Mouse (Mus musculus): ENCODE measurements around the gene Gm5615. TPM values are rescaled to one million over a fixed set of nuclear protein-coding genes. Genes with fewer than 3 reads are reported as not detected.

Gene Gm5615
- polyA plus RNA-seq (2014; fragmentation: Nextera tagmentation; extraction: Ambion mirVana): not detected in 2 replicates

DNA sequence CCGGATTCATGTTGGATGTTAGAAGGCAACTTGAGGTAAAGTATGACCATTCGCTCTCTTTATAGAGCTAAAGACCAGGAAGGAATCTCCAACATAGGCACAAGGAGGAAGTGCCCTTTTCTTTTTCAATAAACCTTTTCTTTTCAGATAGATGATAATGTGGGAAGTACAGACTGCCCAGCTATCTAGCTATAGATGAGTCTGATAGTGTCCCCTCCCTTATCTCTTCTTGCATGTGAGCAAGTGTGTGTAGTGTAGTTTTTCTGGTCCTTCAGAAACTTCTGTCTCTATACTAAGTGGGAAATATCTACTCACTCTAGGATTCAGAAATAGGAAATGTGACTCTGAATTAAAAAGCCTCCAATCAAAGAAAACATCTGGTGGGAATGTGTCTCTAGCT, at the start of gene Gm5615:
TSS of gene Gm5615 (minus strand) at position 101 of the 400 bp plus-strand sequence.
- Histone ChIP-seq H3K27ac (ENCODE audit: low read depth, low read length) (no peak within 1 kb of the TSS), H3K4me2 (replicated peaks; ENCODE audit: low read depth, low read length) (no peak within 1 kb of the TSS), H3K36me3 (ENCODE audit: control insufficient read depth, insufficient read depth, low read length) (no peaks in the 10 kb centered on the region), H3K4me3 (ENCODE audit: low read depth, low read length) (no peak within 1 kb of the TSS), H3K4me1 (replicated peaks; ENCODE audit: control insufficient read depth, insufficient read depth, low read length) (no peaks in the 10 kb centered on the region), H3K27me3 (ENCODE audit: control insufficient read depth, insufficient read depth, low read length) (no peaks in the 10 kb centered on the region), H3K9me3 (ENCODE audit: control insufficient read depth, low read length) (no peaks in the 10 kb centered on the region), H3K9ac (ENCODE audit: low read depth, low read length) (no peak within 1 kb of the TSS)
- no peak for DNase-seq (ENCODE audit: low spot score)
- 94% methylated on average over 2 of the region's 2 CpGs for WGBS
- no peak for ATAC-seq (ENCODE audit: low FRiP score)

DNA sequence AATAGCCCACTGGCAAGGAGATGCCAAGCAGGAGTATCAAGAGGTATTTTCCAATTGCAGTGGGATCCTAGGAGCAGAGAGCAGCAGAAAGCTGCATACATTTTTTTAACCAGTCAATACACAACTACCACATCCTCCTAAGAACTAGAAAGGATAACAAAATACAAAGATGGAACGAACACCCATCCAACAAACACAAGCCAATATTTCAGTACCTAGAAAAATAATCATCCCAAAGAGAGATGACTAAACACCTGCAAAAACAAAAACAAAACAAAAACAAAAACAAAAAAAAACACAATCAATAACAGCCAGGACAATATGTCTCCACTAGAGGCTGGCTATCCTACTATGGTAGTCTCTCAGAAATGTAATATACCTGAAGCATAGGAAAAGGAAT, 40.8 kb upstream of the Gm5615 start, which contains the start of gene Gm17689:
TSS of gene Gm17689 (minus strand) at position 101 of the 400 bp plus-strand sequence.
- Histone ChIP-seq H3K27ac (ENCODE audit: low read depth, low read length) (no peak within 1 kb of the TSS), H3K27me3 (ENCODE audit: control insufficient read depth, insufficient read depth, low read length) (no peaks in the 10 kb centered on the region), H3K9me3 (ENCODE audit: control insufficient read depth, low read length) (no peaks in the 10 kb centered on the region), H3K4me1 (replicated peaks; ENCODE audit: control insufficient read depth, insufficient read depth, low read length) (no peaks in the 10 kb centered on the region), H3K9ac (ENCODE audit: low read depth, low read length) (no peak within 1 kb of the TSS), H3K4me2 (replicated peaks; ENCODE audit: low read depth, low read length) (no peak within 1 kb of the TSS), H3K36me3 (ENCODE audit: control insufficient read depth, insufficient read depth, low read length) (no peaks in the 10 kb centered on the region), H3K4me3 (ENCODE audit: low read depth, low read length) (no peak within 1 kb of the TSS)
- DNase-seq (ENCODE audit: low spot score) (no peak), ATAC-seq (ENCODE audit: low FRiP score) (no peak)
- 75% methylated on average over 1 of the region's 1 CpGs for WGBS

DNA sequence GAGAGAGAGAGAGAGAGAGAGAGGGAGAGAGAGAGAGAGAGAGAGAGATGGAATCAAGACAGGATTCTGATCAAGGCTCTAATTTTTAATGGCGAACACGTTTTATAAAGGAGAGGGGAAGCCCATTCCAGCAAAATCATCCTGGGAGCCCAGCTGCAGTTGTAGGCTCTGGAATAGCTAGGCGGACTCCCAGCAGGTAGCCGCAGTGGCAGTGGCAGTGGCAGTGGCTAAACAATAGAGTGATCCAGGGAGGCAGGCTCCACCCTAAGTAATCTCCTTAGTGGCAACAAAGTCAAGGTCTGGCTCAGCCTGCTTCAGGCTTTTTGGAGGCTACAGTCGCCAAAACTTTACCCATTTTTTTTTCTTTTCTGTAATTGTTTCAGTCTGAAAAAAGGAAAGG, 37.6 kb downstream of the Gm5615 start:
- H3K4me1 ChIP-seq (replicated peaks; ENCODE audit: control insufficient read depth, insufficient read depth, low read length): no peaks in the 10 kb centered on the region
- H3K9me3 ChIP-seq (ENCODE audit: control insufficient read depth, low read length): no peaks in the 10 kb centered on the region
- H3K9ac ChIP-seq (ENCODE audit: low read depth, low read length): no peak overlapping the region
- no peaks in the 10 kb centered on the region for H3K27me3 ChIP-seq (ENCODE audit: control insufficient read depth, insufficient read depth, low read length)
- 73% methylated on average over 5 of the region's 5 CpGs for WGBS
- H3K36me3 ChIP-seq (ENCODE audit: control insufficient read depth, insufficient read depth, low read length): no peaks in the 10 kb centered on the region
- H3K4me2 ChIP-seq (replicated peaks; ENCODE audit: low read depth, low read length): no peak overlapping the region
- no peak overlapping the region for H3K27ac ChIP-seq (ENCODE audit: low read depth, low read length)
- DNase-seq (ENCODE audit: low spot score) (no peak), ATAC-seq (ENCODE audit: low FRiP score) (no peak)
- no peak overlapping the region for H3K4me3 ChIP-seq (ENCODE audit: low read depth, low read length)

DNA sequence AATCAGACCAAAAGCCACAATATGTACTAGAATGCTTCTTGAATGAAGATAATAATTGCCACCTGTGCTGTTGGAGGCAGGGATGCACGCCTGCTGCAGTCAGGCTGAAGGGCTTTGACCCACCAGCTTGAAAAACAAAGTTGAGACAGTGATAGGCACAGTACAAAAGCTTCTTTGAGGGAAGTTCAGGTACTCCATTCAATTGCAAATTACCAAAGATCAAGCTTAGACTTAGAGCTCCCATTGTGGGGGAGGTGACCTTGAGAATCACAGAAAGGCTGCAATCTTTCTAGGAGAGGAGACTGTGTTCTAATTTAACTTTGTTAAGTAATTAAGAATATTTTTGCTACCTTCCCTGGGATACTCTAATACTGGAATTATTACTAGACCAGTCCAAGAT, 45.9 kb downstream of the Gm5615 start:
- Histone ChIP-seq H3K9ac (ENCODE audit: low read depth, low read length) (no peak overlapping the region), H3K27ac (ENCODE audit: low read depth, low read length) (no peak overlapping the region), H3K4me3 (ENCODE audit: low read depth, low read length) (no peak overlapping the region), H3K36me3 (ENCODE audit: control insufficient read depth, insufficient read depth, low read length) (no peaks in the 10 kb centered on the region), H3K27me3 (ENCODE audit: control insufficient read depth, insufficient read depth, low read length) (no peaks in the 10 kb centered on the region), H3K9me3 (ENCODE audit: control insufficient read depth, low read length) (no peaks in the 10 kb centered on the region; the same call in 1 of the 2 replicates), H3K4me2 (replicated peaks; ENCODE audit: low read depth, low read length) (no peak overlapping the region), H3K4me1 (replicated peaks; ENCODE audit: control insufficient read depth, insufficient read depth, low read length) (no peaks in the 10 kb centered on the region)
- DNase-seq (ENCODE audit: low spot score) (no peak), ATAC-seq (ENCODE audit: low FRiP score) (no peak)
- 73% methylated on average over 1 of the region's 1 CpGs for WGBS

DNA sequence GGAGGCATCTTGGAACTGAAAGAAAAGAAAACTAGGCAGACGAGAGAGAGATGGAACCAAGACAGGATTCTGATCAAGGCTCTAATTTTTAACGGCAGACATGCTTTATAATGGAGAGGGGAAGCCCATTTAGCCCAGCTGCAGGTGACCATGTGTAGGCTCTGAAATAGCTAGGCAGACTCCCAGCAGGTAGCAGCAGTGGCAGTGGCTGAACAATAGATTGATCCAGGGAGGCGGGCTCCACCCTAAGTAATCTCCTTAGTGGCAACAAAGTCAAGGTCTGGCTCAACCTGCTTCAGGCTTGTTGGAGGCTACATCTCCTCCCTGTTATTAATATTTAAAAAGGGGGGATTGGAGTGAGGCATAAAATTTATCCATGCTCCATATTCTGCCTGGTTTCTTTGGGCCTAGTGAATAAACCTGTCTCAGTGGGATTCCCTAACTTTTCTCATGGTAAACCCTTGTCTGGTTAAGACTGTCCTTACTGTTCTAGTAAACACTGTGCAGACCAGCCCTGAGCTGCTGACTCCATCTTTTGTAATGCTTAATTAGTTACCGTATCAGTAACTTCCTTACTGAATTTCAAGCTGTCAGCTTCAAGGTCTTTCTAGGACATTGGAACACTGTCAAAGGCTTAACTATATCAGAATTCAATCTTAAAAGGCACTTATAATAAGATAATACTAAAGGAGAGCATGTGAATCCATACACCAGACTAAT, 47.1 kb downstream of the Gm5615 start:
- no peak for ATAC-seq (ENCODE audit: low FRiP score)

More for the DNA sequence above, 47.1 kb downstream of the Gm5615 start:
- H3K4me3 ChIP-seq (ENCODE audit: low read depth, low read length): no peak overlapping the region
- no peak for DNase-seq (ENCODE audit: low spot score)
- 85% methylated on average over 4 of the region's 4 CpGs for WGBS
- H3K9ac ChIP-seq (ENCODE audit: low read depth, low read length): no peak overlapping the region
- H3K4me2 ChIP-seq (replicated peaks; ENCODE audit: low read depth, low read length): no peak overlapping the region
- H3K27ac ChIP-seq (ENCODE audit: low read depth, low read length): no peak overlapping the region
- no peaks in the 10 kb centered on the region for H3K36me3 ChIP-seq (ENCODE audit: control insufficient read depth, insufficient read depth, low read length)
- H3K27me3 ChIP-seq (ENCODE audit: control insufficient read depth, insufficient read depth, low read length): no peaks in the 10 kb centered on the region
- H3K4me1 ChIP-seq (replicated peaks; ENCODE audit: control insufficient read depth, insufficient read depth, low read length): no peaks in the 10 kb centered on the region
- no peaks in the 10 kb centered on the region; the same call in 1 of the 2 replicates for H3K9me3 ChIP-seq (ENCODE audit: control insufficient read depth, low read length)

Other genes starting within 250 kb of the Gm5615 start
- not detected in 2 replicates for gene Gm7257, start 110.1 kb downstream of the Gm5615 start, polyA plus RNA-seq (2014; fragmentation: Nextera tagmentation; extraction: Ambion mirVana)
- not detected in 2 replicates for gene Gm9513, start 66.3 kb downstream of the Gm5615 start, polyA plus RNA-seq (2014; fragmentation: Nextera tagmentation; extraction: Ambion mirVana)
- not detected in 2 replicates for gene Gm17689, start 40.7 kb upstream of the Gm5615 start, polyA plus RNA-seq (2014; fragmentation: Nextera tagmentation; extraction: Ambion mirVana)
- gene A630095E13Rik, start 101.4 kb upstream of the Gm5615 start, polyA plus RNA-seq (2014; fragmentation: Nextera tagmentation; extraction: Ambion mirVana): not detected in 2 replicates
- not detected in 2 replicates for gene Acrv1, start 151.3 kb upstream of the Gm5615 start, polyA plus RNA-seq (2014; fragmentation: Nextera tagmentation; extraction: Ambion mirVana)
- 40.4 and 46.2 TPM in 2 replicates for gene Chek1, start 185.1 kb upstream of the Gm5615 start, polyA plus RNA-seq (2014; fragmentation: Nextera tagmentation; extraction: Ambion mirVana)
- 140 and 166 TPM in 2 replicates for gene Stt3a, start 225.7 kb upstream of the Gm5615 start, polyA plus RNA-seq (2014; fragmentation: Nextera tagmentation; extraction: Ambion mirVana)